Mouse (Mus musculus) monocyte, adult 5-6 weeks (primary cell): ENCODE data around the gene Sdr39u1. TPM values are rescaled to one million over a fixed set of nuclear protein-coding genes. Genes with fewer than 3 reads are reported as not detected.
A peak's percentile ranks its signal among the peaks of the same experiment; 100 is the strongest.

Experiments used
- ATAC-seq: fragments of 153-309, 156-312 bp; replicated peaks from 2 replicates; pipeline ENCODE4 v1.8.0; 2017; ENCODE audit warnings: mild to moderate bottlenecking; ENCODE audit not compliant: low TSS enrichment, insufficient number of reproducible peaks, severe bottlenecking, poor library complexity, low FRiP score
- total RNA-seq: library from RNA; stranded (forward); fragments of 200-1000, 200-491, 200-594 nt; gene quantifications from 3 replicates; pipeline ENCODE4 v1.2.3, GENCODE M21; 2017

The Sdr39u1 gene
- total RNA-seq = 3.1 to 12.3 TPM (median 6.2 TPM) in 3 replicates

GRCm38 (mm10) chr14:55899701-55900413, at the start of gene Sdr39u1:
TSS of gene Sdr39u1 (minus strand) at chr14:55900293.
- peak; percentile 79 for ATAC-seq

- ATAC-seq = peak; percentile 36
Measured at GRCm38 (mm10) chr14:55946269-55946969, 46.3 kb upstream of the Sdr39u1 start.

- ATAC-seq = no peak
Measured at GRCm38 (mm10) chr14:55944575-55944974, 44.5 kb upstream of the Sdr39u1 start, which contains the start of gene Cma1. TSS of gene Cma1 (minus strand) at chr14:55944675.

GRCm38 (mm10) chr14:55943601-55944000, 43.5 kb upstream of the Sdr39u1 start:
- ATAC-seq = no peak

- ATAC-seq = no peak
Measured at GRCm38 (mm10) chr14:55940070-55940800, 40.1 kb upstream of the Sdr39u1 start.

GRCm38 (mm10) chr14:55933586-55933985, 33.5 kb upstream of the Sdr39u1 start:
- ATAC-seq = no peak

GRCm38 (mm10) chr14:55929263-55929997, 29.3 kb upstream of the Sdr39u1 start:
- no peak for ATAC-seq

GRCm38 (mm10) chr14:55926847-55927246, 26.8 kb upstream of the Sdr39u1 start:
- ATAC-seq = no peak

- ATAC-seq = no peak
Measured at GRCm38 (mm10) chr14:55922475-55923232, 22.6 kb upstream of the Sdr39u1 start.

- ATAC-seq = peak; percentile 89
Measured at GRCm38 (mm10) chr14:55918240-55919082, 18.4 kb upstream of the Sdr39u1 start.

GRCm38 (mm10) chr14:55913406-55913805, 13.3 kb upstream of the Sdr39u1 start:
- no peak for ATAC-seq

- no peak for ATAC-seq
Measured at GRCm38 (mm10) chr14:55905518-55905917, 5.4 kb upstream of the Sdr39u1 start.

GRCm38 (mm10) chr14:55900414-55900755, 292 bp upstream of the Sdr39u1 start:
- ATAC-seq = no peak

- ATAC-seq = no peak
Measured at GRCm38 (mm10) chr14:55898947-55899346, 1.1 kb downstream of the Sdr39u1 start.

- ATAC-seq = no peak
Measured at GRCm38 (mm10) chr14:55897671-55898070, 2.4 kb downstream of the Sdr39u1 start.

GRCm38 (mm10) chr14:55886571-55887382, 13.3 kb downstream of the Sdr39u1 start:
- ATAC-seq = no peak
